Mouse (Mus musculus) kidney, postnatal 10 days (tissue): ENCODE results near the gene Gzf1.

Experiments
- DNase-seq: peaks from one replicate; pipeline ENCODE4 v3.0.0; 2021; ENCODE audit warnings: mixed read lengths

Gene Gzf1

GRCm38 (mm10) chr2:148680775-148681291 is at the start of gene Gzf1:
Gene Gzf1, plus strand, starts transcription at chr2:148681023.
- peak; percentile 100 for DNase-seq

- DNase-seq = peak; percentile 11
Observed at GRCm38 (mm10) chr2:148631602-148632001, 49.2 kb upstream of the Gzf1 start.

DNA sequence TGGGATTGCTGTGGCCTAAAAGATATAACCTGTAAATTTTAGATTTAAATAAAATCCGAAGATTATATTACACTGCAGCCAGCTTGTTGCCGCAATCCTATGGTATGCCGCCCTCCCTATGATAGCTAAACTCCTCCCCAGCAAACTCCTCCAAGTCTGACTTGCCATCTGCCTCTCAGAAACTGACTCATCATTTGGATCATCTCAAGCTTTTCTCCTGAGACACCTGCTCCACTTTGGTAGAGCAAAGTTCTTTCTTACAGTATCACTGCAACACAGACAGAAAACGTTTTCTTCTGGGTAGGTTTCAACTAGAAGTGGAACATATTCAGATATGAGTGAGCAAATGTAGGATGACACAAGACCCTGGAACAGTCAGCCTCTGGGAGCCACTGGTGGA is 46.4 kb upstream of the Gzf1 start:
- no peak for DNase-seq

- DNase-seq = no peak
Observed at GRCm38 (mm10) chr2:148642610-148643370, 38.0 kb upstream of the Gzf1 start.

DNA sequence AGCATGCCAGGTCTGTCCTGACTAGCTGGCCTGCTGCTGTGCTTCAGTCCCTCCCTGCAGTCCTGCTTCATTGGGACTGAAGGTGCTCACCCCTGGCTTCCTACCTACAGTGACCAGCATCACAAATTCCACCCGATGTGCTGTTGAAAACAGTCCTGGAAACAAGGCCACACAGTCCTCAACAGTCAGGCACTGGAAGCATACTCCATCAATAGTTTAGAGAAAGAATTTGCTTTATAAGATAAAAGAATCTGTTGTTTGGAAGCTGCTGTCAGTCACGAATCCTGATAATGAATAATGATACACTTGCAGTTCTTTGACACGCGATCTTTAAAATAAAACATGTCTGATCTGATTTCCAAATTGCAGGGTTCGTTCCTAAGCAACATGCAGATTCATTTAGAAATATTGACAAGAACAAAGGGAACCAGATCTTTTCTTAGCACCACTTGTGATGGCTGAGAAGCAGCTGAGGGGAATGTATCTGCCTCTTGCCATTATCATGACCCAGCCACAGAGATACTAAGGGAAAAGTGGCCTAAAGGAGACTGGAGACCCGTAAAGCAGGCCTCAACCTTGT is 36.3 kb upstream of the Gzf1 start:
- DNase-seq = no peak

DNA sequence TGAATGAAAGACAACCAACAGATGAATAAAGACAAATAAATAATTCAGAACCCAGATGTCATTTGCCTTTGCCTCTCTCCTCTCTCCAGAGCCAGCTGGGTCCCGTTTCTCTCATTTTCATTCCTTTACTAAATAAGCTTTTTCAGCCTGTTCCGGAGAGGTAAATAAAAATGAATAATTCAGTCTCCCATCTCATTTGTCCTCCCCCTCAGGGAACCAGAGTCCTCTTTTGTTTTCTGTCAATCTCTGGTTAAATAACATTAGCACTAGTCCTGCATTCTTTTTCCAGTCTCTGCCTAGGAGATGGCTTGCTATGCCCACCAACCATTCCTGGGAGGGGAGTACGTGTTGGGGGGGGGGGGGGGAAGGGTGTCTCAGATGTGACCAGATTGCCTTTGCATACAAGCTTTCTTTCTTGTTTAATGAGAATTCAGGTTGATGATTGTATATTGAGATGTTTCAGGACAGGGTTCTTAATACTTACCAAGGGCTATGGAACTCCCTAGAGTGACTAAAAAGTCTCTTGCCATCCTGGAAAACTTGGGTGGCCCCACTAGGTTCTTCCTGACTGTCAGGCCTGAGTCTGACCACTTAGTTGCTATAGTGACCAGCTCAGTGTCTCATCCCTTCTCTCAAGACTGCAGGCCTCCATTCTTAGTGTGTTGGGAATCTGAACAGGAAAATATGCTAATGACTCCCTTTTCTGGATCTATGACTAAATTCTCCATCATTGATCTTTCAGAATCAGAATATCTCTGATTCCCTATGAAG is 30.1 kb upstream of the Gzf1 start:
- DNase-seq = no peak

- DNase-seq = peak; percentile 81
Observed at GRCm38 (mm10) chr2:148654961-148655360, 25.9 kb upstream of the Gzf1 start.

- no peak for DNase-seq
Observed at GRCm38 (mm10) chr2:148663458-148663857, 17.4 kb upstream of the Gzf1 start.

- peak; percentile 99 for DNase-seq
Observed at GRCm38 (mm10) chr2:148672199-148673096, 8.4 kb upstream of the Gzf1 start, which contains the start of gene Nxt1. Gene Nxt1, plus strand, starts transcription at chr2:148672601.

- peak; percentile 83 for DNase-seq
Observed at GRCm38 (mm10) chr2:148677801-148678200, 3.0 kb upstream of the Gzf1 start.

DNA sequence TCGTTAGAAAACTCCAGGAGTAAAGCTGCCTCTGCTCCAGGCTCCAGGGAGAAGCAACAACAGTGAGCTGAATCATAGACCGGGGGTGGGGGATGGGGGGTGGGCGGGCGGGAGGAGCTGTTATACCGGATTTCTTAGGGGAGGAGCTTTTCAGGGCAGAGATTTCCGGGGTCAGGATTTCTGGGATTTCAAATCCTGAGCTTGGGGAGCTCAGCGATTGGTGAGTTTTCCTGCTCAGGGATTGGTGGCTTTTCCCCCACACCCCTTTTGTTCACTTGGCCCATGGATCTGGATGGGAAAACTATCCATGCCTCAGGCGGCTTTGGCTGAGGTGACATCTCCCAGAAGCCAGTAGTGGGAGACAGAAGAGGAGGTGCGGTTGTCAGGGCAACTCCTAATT is 1.5 kb upstream of the Gzf1 start:
- peak; percentile 68 for DNase-seq

DNA sequence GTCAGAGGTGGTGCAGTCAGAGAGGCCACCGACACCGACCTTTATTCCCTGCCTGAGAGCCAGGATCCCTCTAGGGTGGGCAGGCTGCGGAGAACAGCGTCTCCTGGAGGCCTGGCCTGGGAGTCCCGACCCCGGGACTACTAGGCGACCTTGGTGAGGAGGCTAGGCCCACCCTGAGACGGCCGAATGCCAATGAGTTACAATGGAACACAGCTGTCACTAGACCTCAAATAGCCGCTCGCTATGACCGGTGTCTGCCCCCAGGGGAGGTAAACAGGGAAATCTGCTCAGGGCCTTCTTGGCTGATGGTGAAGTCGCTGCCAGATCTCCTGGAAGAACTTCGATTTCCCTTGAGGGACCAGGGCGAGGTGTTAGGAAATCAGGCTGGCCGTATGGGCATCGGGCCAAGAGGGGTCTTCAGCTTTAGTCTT is 653 bp downstream of the Gzf1 start:
- peak; percentile 71 for DNase-seq

DNA sequence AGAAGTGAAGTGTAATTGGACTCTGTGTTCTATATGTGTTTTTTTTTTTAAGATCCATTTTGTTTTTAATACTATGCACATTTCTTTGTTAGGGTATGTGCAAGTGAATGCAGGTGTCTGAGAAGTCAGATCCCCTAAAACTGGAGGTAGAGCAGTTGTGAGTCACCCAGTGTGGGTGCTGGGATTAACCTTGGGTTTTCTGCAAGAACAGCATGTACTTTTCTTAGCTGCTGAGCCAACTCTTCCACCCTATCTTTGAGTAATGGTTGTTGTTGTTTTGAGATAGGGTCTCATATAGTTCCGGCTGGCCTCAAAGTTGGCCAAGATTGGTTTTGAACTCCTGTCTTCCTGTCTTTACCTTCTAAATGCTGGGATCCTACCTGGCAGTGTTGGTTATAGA is 2.2 kb downstream of the Gzf1 start:
- no peak for DNase-seq

GRCm38 (mm10) chr2:148684972-148685371 is 4.1 kb downstream of the Gzf1 start:
- DNase-seq = no peak

DNA sequence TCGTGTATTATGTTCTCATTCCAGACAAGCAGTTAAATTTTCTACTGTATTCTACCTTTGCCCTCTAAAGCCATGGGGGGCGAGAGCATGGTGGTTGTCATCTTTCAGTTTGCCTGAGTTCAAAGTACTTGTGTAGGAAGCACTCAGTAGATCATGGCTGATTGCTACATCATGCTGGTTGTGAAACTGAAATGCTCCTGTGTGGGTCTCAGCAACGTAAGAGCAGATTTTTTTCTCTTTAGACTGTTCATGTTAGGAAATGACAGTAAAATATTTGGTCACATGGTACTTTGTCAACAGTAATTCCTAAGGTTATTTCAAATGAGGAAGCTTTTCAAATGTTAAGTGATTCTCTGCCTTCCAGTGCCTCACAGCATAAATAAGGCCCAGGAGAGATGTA is 4.9 kb downstream of the Gzf1 start:
- no peak for DNase-seq

GRCm38 (mm10) chr2:148686862-148687261 is 6.0 kb downstream of the Gzf1 start:
- DNase-seq = no peak

DNA sequence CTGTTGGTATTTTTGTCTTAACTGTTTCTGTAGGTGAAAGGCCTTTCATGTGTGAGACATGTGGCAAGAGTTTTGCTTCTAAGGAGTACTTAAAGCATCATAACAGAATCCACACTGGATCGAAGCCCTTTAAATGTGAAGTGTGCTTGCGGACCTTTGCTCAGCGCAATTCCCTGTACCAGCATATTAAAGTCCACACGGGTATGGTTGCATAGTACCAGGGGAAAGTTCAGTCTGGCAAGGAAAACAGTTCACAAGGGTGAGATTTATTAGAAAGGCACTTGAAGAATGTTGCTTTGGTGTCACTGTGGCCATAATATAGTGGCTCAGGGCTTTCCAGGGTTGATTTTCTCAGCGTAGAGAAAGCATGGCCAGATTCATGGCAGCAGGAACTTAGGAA is 7.1 kb downstream of the Gzf1 start:
- DNase-seq = no peak

DNA sequence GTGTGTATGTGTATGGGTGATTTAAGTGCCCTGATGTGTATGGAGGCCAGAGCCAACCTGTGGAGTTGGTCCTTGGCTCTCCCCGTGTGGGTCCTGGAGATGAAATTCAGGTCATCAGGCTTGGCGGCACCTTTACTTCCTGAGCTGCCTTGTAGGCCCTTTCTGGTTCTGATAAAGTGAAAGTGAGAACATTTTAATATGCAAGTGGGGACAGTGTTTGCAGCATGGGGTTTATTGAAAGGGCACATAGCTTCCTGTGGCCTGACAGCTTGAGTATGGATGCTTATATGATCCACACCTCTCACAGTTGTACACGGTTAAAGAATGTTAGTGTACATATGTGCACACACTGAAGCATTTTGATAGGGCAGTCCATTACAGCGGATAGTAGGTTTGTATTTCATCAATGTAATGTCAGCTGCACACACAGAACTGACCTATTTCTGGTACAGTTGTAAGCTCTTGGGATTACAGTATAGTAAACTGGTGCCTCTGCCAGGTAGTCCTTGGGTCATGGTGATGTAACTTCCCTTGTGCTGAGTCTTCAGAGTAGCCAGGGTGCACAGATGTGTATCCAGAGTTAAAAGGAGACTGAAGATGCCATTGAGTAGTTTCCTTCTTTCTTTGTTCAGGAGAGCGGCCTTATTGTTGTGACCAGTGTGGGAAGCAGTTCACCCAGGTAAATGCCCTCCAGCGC is 8.8 kb downstream of the Gzf1 start:
- no peak for DNase-seq

GRCm38 (mm10) chr2:148690291-148690690 is 9.5 kb downstream of the Gzf1 start:
- DNase-seq = no peak

DNA sequence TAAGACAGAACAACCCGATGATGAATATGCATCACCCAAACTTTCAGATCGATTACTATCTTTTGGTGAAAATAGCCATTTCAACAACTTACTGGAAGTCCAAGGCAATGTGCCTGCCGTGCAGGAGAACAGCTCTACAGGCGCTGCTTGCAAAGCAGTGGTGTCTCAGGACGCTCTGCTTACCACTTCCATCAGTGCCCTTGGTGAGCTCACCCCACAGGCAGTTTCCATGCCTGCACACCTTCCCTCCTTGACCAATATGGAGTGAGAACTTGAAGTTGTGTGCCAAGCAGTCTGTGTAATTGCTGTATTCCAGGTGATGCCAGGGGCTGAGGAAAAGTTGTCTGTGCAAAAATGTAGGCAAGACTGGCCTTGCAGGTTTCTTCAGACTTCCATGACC is 10.0 kb downstream of the Gzf1 start:
- DNase-seq = no peak

DNA sequence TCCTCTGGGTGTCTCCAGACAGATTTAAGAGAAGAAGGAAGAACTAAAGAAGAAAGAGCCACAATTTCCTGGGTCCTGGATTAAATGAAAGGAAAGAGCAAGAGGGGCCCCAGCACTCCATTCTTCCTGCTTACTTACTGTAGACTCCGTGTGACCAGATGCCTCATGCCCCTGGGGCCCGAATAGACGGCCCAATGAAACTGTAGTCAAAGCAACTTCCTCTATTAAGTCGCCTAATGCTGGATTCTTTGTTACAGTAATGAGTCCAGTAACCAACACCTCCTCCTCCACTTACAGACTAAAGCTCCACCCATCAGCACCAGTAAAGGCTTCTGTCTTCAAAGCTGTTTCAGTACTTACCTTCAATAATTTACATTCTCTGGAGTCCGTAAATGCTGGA is 17.7 kb downstream of the Gzf1 start:
- no peak for DNase-seq
